Mouse (Mus musculus) embryonic fibroblast, embryonic 13.5 days (primary cell): Measurements from ENCODE around the gene Dhdh.
A peak's percentile ranks its signal among the peaks of the same experiment; 100 is the strongest.

ENCODE experiments used
- CTCF ChIP-seq: IDR thresholded peaks from 2 replicates; pipeline ENCODE4 v1.5.1; 2011; ENCODE audit warnings: mild to moderate bottlenecking, control low read depth, low read length, moderate library complexity, borderline replicate concordance; ENCODE audit not compliant: insufficient read depth
- POLR2A ChIP-seq: IDR thresholded peaks from 2 replicates; pipeline ENCODE4 v1.6.1; 2011; ENCODE audit warnings: low read depth, mild to moderate bottlenecking, control low read depth, low read length, moderate library complexity

DNA sequence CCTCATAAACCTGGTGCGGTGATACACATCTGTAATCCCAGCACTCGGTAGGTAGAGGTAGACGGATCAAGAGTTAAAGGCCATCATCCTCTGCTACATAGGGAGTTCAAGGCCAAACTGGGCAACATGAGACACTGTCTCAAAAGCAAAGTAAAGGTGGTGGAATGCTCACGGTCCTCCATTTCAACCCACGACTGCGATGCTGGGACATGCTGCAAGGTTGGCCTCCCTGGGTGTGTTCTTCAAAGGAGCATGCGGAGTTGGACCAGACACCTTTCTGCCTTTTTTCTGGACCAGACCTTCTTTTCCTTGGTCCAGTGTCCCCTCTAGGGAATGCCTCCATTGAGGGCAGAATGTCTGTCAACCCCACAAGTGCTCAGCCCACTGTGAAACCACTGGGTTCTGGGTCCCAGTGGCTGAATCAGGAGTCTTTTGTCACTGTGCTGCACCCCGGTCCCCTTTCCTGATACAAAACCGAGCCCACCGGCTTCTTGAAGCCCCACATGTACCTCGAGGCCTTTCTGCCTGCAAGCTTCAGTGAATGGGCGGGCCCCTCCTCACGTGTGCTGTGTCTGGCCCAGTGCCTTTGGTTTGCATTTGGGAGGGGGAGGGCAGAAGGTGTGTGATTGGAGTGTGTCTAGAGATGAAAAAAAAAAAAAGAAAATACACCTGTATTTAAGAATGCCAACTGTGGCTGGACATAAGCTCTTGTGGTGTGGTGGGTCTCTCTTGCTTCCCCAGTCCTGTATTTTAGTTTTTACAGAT, 32.5 kb downstream of the Dhdh start:
- TF ChIP-seq POLR2A (peak; percentile 2; the same call in 1 of the 2 replicates), CTCF (no peak)
